Mouse (Mus musculus) T-helper 17 cell (primary cell): Measurements from ENCODE around the gene Actl11.

Experiments used
- in situ Hi-C, 2 experiments: fragments of 300-600 bp; cut with MboI, MseI; formaldehyde crosslinking; loops; 1 replicate in 1 of 2; 2 replicates in 1 of 2; pipeline ENCODE4 v1.15.1; 2025; ENCODE audit warnings: high pct_unique_total_duplicates in 2 of 2

The Actl11 gene

GRCm38 (mm10) chr9:107918884-107919283, 9.4 kb upstream of the Actl11 start:
- in situ Hi-C loops, result no loop called here

- in situ Hi-C loops, result no loop called here
These were observed 8.8 kb upstream of the Actl11 start for GRCm38 (mm10) chr9:107919441-107919840.

GRCm38 (mm10) chr9:107923021-107923420, 5.2 kb upstream of the Actl11 start:
- in situ Hi-C loops, result no loop called here

DNA sequence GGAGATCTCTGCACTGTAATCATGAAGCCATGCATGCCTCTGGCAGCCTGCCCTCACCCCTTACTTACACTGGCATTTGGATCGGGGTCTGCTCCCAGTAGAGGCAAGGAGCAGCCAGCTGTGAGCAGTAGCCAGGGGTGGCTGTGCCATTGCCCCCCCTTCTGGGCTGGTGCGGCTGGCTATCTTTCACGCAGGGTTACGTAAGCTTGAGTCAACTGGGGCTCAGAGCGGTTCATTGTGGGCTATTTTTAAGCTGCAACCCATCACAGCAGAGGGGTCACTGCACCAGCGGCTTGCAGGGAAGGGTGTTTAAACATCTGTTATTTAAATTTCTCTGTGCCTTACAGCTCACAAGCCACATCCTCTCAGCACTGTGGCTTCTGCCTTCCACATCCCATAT, 4.3 kb upstream of the Actl11 start:
- in situ Hi-C loops, result no loop called here

DNA sequence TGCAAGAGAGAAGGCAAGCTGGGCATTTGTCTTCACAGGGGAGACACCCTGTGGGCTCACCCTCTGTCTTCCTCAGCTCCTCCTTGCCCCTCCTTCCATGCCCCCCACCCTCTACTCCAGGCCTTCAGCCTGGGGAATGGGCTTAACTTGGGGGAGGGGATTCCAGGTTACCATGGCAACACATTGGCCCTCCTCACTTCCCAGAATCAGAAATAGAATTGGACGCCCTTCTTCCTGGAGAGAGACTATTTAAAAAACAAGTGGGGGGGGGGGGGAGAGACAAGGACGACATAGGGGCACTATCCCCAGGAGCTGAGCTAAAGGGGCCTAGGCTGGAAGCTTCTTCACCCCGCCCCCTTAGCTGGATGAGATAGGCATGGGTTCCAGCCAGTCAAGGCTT, 3.0 kb upstream of the Actl11 start:
- in situ Hi-C loops, result no loop called here

GRCm38 (mm10) chr9:107926920-107927420, 1.3 kb upstream of the Actl11 start:
- in situ Hi-C loops, result no loop called here

GRCm38 (mm10) chr9:107927749-107928148, 520 bp upstream of the Actl11 start:
- in situ Hi-C loops, result no loop called here

DNA sequence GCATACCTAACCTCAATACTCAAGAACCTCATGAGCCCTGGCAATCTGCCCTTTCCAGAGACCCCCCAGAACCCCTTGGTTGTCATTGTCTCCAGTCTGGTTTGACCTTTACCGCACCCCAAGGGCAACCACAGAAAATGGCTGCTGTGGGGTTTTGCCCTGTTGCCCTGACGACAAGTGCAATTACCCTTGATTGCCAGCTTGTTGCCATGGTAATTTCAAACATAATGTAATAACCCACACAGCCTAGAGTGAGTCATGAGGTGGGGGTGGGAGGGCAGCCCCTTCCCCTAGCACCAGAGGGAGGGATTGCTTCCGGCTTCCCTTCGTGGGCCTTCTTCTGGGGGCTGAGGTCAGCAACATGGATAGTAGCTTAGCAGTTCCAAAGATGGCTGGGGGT, 4.0 kb downstream of the Actl11 start:
- in situ Hi-C loops, result no loop called here

GRCm38 (mm10) chr9:107934146-107934545, 5.9 kb downstream of the Actl11 start:
- in situ Hi-C loops, result no loop called here

GRCm38 (mm10) chr9:107935374-107935773, 7.1 kb downstream of the Actl11 start, which contains the start of gene Camkv:
Gene Camkv (plus strand): TSS chr9:107935674.
- in situ Hi-C loops, result no loop called here

GRCm38 (mm10) chr9:107935790-107936214, 7.5 kb downstream of the Actl11 start:
- in situ Hi-C loops, result no loop called here

GRCm38 (mm10) chr9:107936215-107936822, 8.1 kb downstream of the Actl11 start:
- in situ Hi-C loops, result no loop called here

GRCm38 (mm10) chr9:107936831-107937230, 8.6 kb downstream of the Actl11 start:
- in situ Hi-C loops, result no loop called here

DNA sequence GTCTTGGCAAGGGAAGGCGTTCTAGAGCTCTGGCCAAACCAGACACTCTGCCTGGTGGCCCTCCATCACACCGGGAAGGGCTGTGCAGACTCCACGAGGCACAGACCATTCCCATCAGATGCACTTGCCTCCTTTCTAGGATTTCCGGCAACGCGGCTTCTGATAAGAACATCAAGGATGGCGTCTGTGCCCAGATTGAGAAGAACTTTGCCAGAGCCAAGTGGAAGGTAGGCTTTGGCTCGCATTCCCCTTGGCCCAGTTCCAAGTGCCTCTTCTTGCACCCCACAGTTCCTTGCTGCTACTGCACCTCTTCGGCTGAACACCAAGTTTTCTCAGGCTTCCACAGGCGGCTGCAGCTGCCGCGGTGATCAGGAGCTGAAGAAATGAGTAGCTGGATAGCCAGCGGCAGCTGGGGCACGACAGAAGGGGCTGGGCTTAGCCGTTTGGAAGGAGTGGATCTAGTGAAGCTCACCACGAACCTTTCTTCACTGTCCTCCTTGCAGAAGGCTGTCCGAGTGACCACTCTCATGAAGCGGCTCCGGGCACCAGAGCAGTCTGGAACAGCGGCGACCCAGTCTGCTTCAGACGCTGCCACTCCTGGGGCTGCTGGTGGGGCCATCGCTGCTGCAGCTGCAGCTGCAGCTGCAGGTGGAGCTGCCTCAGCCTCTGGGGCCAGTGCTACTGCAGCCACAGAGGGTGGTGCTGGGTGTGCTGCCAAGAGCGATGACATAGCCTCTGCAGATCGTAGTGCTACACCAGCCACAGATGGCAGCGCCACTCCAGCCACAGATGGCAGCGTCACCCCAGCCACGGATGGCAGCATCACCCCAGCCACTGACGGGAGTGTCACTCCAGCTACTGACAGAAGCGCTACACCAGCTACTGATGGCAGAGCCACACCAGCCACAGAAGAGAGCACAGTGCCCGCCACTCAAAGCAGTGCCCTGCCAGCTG, 19.2 kb downstream of the Actl11 start:
- in situ Hi-C loops, result no loop called here

- in situ Hi-C loops, result no loop called here
These were observed 21.1 kb downstream of the Actl11 start for GRCm38 (mm10) chr9:107949184-107949921.

DNA sequence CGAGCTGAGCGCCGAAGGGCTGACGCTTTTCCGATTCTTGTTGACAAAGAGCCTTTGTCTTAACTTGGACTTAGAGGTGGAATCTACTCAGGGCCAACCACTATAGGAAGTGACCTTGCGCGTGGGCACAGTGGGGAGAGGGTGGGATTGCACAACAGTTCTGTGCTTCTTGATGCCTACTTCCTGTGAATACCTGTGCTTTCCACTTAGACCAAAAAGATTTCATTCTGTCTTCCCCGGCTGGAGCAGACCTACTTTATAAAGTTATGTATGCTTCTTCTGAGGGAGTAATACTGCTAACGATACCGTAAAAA, 21.6 kb downstream of the Actl11 start, which contains the start of gene Traip:
TSS of gene Traip (plus strand) at position 215 of the 314 bp plus-strand sequence.
- in situ Hi-C loops, result no loop called here

- in situ Hi-C loops, result no loop called here
These were observed 22.4 kb downstream of the Actl11 start for GRCm38 (mm10) chr9:107950460-107951355.

DNA sequence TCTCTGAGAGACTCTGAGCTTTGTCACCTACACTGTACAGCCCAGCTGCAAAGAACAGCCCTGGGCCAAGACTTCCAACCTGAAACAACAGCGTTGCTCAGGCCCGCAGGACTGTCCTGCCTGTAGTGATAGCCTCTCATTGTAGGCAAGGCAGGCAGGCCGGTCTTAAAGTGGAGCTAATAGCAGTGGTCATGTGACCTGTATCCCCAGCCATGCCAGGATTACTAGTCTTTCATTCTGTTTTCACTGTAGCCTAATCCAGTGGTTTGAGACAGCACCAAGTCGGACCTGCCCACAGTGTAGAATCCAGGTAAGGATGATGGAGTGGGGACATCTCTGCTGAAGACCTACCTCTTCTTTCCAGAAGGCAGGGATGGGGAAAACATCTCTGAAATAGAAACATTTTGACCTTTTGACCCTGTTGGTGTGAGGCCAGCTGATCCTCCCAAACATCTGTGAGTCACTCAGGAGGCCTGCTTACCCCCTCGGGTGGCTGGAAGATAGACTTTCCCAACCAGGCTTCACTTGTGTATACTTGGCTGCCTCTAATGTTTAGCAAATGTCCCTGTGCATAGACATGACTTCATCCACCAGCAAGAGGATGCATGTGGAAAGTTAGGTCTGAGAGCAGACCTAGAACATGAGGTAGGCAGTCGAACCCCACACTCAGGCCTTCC, 27.5 kb downstream of the Actl11 start:
- in situ Hi-C loops, result no loop called here

DNA sequence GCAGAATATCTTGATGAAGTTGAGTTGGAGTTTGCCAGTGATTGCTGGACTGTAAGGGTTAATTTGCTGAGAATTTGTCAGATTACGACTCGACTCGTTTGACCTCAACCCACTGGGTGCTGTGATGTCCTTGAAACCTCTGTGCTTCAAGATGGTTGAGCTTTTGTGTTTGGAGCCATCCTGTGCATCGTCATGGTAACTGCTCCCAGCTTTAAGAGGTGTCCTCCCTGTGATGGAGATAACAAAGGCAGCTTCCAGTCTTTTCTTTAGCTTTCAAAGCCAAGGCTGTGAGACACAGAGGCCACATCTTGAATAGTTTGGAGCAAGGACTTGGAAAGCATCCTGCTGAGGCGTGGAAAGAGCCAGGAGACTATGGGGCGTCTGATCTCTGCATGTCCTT, 28.9 kb downstream of the Actl11 start:
- in situ Hi-C loops, result no loop called here

- in situ Hi-C loops, result loop anchor here (5.0 to 10.0 kb wide), 2 partner anchors 105 to 107 kb away; no protein-coding TSS in a partner anchor
These were observed 31.6 kb downstream of the Actl11 start for GRCm38 (mm10) chr9:107959896-107960295.
